Mouse (Mus musculus): ENCODE data around the gene Irgc1.

The Irgc1 gene

DNA sequence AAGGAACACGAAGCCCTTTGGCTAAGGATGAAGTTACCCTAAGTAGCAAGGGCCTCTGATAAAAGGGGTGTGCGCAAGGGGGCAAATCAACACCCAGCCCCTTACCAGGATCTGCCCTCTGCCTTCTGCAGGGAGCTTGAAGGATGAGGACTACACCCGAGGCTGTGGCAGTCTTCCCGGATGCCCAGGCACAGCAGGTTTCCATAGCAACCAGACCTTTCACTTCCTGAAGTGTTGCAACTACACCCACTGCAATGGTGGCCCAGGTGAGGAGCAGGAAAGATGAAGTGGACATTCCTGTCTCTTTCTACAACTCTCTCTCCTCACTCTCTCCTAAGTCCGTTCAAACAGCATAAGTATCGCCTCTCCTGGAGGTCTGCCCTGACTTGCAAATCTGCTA, 20.3 kb upstream of the Irgc1 start:
- no peak for DNase-seq (ENCODE audit: low read depth, low spot score)

DNA sequence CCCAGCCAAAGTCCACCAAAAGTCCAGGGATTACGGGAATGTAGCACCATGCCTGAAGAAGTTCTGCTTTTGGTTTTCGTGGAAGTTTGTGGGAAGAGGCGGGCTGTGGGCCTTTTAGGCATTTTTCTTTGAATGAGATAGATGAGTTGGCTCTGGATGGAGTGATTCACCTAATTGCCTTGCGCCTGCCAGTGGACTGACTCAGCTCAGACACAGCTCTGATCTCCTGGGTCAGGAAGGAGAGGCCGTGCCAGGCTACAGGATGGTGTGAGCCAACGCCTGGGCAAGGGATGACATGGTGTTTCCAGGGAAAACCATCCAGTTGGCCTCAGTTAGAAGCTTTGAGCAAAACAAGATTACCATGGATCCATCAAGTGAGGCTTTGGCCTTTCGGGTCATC, 18.3 kb upstream of the Irgc1 start:
- DNase-seq (ENCODE audit: low read depth, low spot score) = no peak

DNA sequence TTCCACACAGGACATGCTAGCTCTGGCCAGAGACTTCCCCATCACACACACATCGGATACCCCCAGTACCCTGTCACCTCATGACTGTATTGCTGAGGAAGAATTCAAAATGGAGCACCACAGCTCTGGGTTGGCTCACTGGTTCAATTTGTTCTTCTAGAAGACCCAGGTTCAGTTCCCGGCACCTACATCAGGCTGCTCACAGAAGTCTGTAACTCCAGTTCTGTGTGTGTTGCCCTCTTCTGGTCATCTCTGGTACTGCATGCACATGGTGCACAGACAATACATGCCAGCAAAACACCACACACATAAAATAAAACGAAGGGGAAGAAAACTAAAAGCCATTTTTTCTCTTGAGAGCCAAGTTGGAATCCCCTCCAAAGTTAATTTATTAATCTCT, 17.0 kb upstream of the Irgc1 start:
- DNase-seq (ENCODE audit: low read depth, low spot score) = no peak

GRCm38 (mm10) chr7:24467886-24468285, 15.8 kb upstream of the Irgc1 start:
- no peak for DNase-seq (ENCODE audit: low read depth, low spot score)

DNA sequence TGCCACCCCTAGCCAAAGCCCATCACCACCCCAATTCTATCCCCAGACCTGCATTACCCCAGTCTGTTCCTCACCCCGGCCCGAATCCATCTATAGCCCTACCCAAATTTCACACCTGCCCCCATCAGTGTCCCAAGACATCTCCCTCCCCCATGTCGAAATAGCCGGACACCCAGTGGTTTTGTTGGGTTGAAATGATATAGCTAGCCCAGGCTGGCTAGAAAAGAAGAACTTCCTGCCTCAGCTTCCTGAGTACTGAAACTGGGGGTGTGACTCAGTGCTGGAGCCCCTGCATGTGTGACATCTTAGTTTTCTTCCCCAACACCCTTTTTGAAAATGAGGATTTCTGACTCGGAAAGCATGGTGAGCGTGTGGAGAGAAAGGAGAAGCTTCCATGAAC, 14.7 kb upstream of the Irgc1 start:
- DNase-seq (ENCODE audit: low read depth, low spot score) = no peak

GRCm38 (mm10) chr7:24462388-24463319, 10.6 kb upstream of the Irgc1 start, which contains the start of gene Plaur:
Plaur (plus strand) TSS chr7:24462484.
- peak; percentile 73 for DNase-seq (ENCODE audit: low read depth, low spot score)

GRCm38 (mm10) chr7:24461376-24462051, 9.4 kb upstream of the Irgc1 start:
- DNase-seq (ENCODE audit: low read depth, low spot score) = no peak

- no peak for DNase-seq (ENCODE audit: low read depth, low spot score)
These were observed 7.7 kb upstream of the Irgc1 start for GRCm38 (mm10) chr7:24459843-24460242.

DNA sequence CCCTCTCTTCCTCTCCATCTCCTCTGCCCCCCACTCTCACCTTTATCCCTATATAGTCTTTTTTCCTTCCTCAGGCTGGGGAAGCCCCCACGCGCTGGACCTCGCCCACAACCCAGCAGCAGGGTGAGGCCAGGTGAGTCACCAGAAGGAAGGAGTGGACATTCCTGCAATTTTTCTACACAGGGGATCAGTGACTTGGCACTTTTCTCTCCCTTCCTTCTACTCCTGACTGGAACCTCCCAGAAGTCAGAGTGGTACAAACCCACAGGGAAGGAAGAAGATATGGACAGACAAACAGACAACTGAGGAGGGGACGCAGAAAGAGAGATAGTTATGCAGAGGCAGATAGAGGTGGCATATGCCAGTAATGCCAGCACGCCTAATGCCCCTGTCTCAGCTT, 7.3 kb upstream of the Irgc1 start:
- DNase-seq (ENCODE audit: low read depth, low spot score) = no peak

GRCm38 (mm10) chr7:24457726-24458370, 5.8 kb upstream of the Irgc1 start:
- DNase-seq (ENCODE audit: low read depth, low spot score) = no peak

DNA sequence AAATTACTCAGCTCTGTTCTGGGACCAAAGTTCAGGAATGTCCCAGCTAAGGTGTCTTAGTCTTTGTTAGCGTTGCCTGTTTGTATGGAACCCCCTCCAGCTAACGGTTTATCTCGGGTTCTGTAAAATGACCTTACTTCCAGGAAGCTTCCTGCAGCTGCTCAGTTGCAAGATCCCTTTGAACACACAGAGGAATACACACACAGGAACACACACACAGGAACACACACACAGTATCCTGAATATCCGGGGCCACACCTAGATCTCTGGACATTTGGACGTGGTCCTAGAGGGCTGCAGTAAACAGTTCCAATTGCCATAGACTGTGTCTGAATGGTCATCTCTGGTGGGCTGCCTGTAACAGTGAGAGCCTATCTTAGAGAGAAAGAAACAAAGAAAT, 3.6 kb upstream of the Irgc1 start:
- no peak for DNase-seq (ENCODE audit: low read depth, low spot score)

DNA sequence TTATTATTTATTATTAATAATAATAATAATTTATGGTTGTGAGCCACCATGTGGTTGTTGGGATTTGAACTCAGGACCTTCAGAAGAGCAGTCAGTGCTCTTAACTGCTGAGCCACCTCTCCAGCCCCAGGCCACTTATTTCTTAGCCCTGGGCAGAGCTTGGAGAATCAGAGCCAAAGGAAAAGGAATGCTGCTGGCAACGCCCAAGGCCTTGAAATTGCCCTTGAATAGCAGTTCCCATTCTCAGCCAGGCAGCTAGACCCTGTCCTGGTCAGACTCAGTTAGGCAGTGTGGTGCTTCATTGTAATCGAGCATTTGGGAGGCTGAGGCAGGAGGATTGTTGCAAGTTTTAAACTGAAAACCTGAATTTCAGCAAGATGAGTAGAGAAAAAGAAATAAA, 2.1 kb upstream of the Irgc1 start:
- DNase-seq (ENCODE audit: low read depth, low spot score) = no peak

- no peak for DNase-seq (ENCODE audit: low read depth, low spot score)
These were observed 1.5 kb downstream of the Irgc1 start for GRCm38 (mm10) chr7:24450585-24451017.

DNA sequence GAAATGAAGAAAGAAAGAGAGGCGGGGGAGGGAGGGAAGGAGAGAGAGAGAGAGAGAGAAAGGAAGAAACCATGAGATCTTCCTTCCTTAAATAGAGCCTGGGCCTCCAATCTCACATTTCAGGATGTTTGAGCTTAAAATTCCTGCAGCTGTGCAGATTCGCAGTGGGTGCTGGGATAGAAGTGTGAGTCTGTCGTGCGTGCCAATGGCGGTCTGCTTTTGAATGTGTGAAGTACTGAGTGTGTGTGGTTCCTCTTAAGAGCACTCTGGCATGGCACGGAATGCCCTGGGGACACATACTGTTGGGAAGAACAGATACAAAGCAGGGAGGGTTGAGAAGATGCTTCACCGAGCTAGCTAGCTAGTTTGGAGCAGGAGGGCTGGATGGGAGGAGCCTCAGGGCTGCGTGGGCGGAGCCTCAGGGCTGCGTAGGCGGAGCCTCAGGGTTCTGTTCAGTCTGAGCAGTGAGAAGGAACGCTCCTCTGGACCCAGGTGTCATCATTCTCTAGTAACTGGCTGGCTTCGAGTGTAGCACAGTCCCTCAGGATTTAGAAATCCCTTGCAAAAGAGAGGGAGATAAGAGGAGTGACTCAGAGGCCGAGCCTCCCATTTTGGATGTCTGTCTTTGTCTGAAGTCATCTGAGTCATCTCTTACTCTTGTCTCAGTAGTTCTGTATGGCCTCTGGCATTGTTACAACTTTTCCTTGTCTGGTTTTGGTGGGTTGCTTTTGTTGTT, 3.1 kb downstream of the Irgc1 start:
- no peak for DNase-seq (ENCODE audit: low read depth, low spot score)

DNA sequence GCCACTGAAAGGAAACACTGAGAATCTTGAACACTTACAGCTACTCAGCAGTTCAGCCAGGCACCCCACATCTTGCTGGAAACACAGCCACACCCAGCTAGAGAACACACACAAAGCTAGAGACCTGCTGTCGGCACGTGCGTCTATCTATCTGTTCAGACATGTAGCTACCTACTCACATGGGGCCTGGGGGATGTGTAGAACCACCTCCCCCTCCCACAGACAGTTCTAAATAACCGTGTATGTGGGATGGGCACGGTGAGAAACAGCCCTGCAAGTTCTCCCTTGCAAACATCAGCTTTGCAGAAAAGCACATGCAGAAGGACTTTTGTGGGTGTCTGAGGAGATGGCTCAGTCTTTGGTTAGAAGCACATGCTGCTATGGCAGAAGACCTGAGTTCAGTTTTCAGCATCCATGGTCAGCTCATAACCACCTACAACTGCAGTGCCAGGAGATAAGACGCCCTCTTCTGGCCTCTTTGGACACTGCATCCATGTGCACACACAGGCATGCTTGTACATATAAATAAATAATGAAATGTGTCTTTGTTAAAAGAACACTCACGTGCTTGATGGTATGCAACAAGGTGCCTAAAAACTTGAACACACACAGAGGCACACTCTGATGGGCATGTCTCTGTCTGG, 5.3 kb downstream of the Irgc1 start:
- DNase-seq (ENCODE audit: low read depth, low spot score) = no peak

- no peak for DNase-seq (ENCODE audit: low read depth, low spot score)
These were observed 6.7 kb downstream of the Irgc1 start for GRCm38 (mm10) chr7:24445266-24445926.

DNA sequence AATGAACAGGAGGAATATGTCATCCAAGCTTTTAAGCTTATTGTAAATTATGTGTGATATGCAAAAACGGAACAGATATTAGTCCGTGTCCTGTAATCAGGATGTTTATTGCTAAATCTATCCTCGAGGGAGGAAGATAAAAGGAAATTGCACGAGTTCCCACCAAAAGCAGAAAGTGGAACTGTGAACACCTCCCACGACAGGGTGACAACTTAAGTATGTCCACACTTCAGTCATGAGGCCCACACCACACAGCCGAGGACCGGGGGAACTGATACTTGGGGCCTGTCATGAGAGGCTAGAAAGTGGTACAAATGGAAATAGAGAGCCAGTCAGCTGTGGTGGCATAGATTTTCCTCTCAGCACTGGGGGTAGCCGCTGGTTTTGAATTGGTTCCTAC, 9.8 kb downstream of the Irgc1 start:
- no peak for DNase-seq (ENCODE audit: low read depth, low spot score)

DNA sequence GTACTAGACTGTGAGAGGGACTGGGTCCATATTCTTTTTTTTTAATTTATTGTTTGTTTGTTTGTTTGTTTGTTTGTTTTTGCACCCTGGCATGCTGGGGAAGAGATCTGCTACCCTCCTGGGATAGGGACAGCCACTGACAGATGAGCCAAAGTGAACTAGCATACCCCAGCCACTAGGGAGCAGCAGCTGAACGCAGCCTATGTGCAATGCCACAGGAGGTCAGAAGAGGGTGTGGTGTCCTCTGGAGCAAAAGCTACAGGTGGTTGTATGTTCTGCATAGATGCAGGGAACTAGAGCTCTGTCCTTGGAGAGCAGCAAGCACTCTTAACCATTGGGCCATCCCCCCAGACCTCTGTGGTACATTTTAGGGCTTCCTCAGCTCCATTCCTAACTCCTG, 10.3 kb downstream of the Irgc1 start:
- DNase-seq (ENCODE audit: low read depth, low spot score) = peak; percentile 81

DNA sequence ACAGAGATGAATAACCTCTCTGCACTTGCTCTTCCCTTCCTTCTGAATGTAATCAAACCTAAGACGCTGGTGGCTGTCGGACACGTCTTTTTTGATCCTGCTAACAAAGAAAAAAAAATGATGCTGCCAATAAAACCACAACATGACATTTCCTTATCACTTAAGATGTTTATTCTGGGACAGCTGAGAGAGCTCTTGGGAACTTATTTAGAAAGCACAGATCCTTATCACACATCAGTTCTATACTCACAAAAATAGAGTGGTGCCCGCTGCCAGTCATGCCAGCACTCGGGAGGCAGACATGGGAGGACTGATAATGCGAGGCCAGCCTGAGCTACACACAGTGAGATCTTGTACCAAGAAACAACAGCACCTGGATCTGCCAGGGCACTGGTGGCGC, 12.2 kb downstream of the Irgc1 start:
- DNase-seq (ENCODE audit: low read depth, low spot score) = no peak

DNA sequence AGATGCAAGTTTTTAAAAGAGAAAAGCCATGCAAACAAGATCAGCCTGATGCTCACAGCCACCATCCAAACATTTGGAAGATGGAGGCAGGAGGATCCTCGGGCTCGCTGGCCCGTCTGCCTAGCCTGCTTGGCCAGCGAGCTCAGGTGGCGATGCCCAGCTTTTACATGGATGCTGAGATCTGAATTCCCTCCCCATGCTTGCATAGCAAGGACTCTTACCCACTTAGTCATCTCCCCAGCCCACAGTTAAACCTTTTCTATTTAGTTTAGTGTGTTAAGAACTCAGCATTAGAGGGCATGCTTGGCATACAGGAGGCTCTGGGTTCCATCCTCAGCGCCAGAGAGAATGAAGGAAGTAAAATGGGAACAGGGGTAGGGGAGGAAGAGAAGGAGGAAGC, 12.9 kb downstream of the Irgc1 start:
- DNase-seq (ENCODE audit: low read depth, low spot score) = no peak

DNA sequence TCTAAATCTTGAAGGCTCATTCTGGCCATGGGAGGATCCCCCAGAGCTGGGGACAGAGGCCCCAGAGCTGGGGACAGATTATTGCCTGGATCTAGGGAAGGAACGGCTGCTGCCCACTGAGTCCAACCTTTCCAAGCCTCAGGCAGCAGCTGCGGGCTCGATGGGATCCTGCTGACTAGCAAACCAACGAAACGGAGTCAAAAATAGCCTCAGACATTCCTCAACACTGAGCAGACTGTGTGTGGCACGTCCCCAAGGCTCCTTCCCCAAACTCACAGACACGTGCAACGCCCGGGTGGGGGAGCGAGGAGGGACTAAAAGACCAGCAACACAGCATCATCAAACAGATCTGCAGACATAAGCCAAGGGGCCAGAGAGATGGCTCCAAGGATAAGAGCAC, 14.1 kb downstream of the Irgc1 start:
- no peak for DNase-seq (ENCODE audit: low read depth, low spot score)

Data from mesoderm, embryonic 11.5 days (tissue).